Mouse (Mus musculus): ENCODE data around the gene Uhrf1bp1. TPM values are rescaled to one million over a fixed set of nuclear protein-coding genes. Genes with fewer than 3 reads are reported as not detected.

Gene Uhrf1bp1
- polyA plus RNA-seq, 1 experiment from 2014 or later: 5.2 TPM

GRCm38 (mm10) chr17:27930291-27930690 is 74.0 kb downstream of the Uhrf1bp1 start:
- no peaks in the 10 kb centered on the region for H3K36me3 ChIP-seq (replicated peaks; ENCODE audit: control insufficient read depth, insufficient read depth, low read depth, low read length)
- no peaks in the 10 kb centered on the region for H3K9me3 ChIP-seq (replicated peaks; ENCODE audit: control insufficient read depth, low read length)
- WGBS: 88% methylated on average over 5 of the region's 5 CpGs
- no peak overlapping the region for H3K9ac ChIP-seq (replicated peaks; ENCODE audit: low read length)
- no peak overlapping the region for H3K4me3 ChIP-seq (ENCODE audit: low read depth, low read length)
- H3K27ac ChIP-seq (replicated peaks; ENCODE audit: low read depth, low read length): no peak overlapping the region
- H3K4me1 ChIP-seq (ENCODE audit: control insufficient read depth, insufficient read depth, low read length): no peaks in the 10 kb centered on the region
- H3K27me3 ChIP-seq (ENCODE audit: control insufficient read depth, insufficient read depth, low read length): no peaks in the 10 kb centered on the region
- ATAC-seq (replicated peaks; ENCODE audit: insufficient number of reproducible peaks, low FRiP score, low TSS enrichment, low read depth) (no peak), DNase-seq (ENCODE audit: low spot score) (no peak)
- no peak overlapping the region for H3K4me2 ChIP-seq (ENCODE audit: low read depth, low read length)

GRCm38 (mm10) chr17:27931826-27932225 is 75.6 kb downstream of the Uhrf1bp1 start:
- 87% methylated on average over 4 of the region's 4 CpGs for WGBS

GRCm38 (mm10) chr17:27934136-27934910 is 78.1 kb downstream of the Uhrf1bp1 start:
- 89% methylated on average over 10 of the region's 10 CpGs for WGBS

More at GRCm38 (mm10) chr17:27931826-27932225, 75.6 kb downstream of the Uhrf1bp1 start:
- H3K36me3 ChIP-seq (replicated peaks; ENCODE audit: control insufficient read depth, insufficient read depth, low read depth, low read length): no peaks in the 10 kb centered on the region
- H3K9ac ChIP-seq (replicated peaks; ENCODE audit: low read length): no peak overlapping the region
- no peak overlapping the region for H3K4me2 ChIP-seq (ENCODE audit: low read depth, low read length)
- H3K27me3 ChIP-seq (ENCODE audit: control insufficient read depth, insufficient read depth, low read length): no peaks in the 10 kb centered on the region
- H3K27ac ChIP-seq (replicated peaks; ENCODE audit: low read depth, low read length): no peak overlapping the region
- no peaks in the 10 kb centered on the region for H3K4me1 ChIP-seq (ENCODE audit: control insufficient read depth, insufficient read depth, low read length)
- H3K9me3 ChIP-seq (replicated peaks; ENCODE audit: control insufficient read depth, low read length): no peaks in the 10 kb centered on the region
- DNase-seq (ENCODE audit: low spot score) (no peak), ATAC-seq (replicated peaks; ENCODE audit: insufficient number of reproducible peaks, low FRiP score, low TSS enrichment, low read depth) (no peak)
- H3K4me3 ChIP-seq (ENCODE audit: low read depth, low read length): no peak overlapping the region

DNA sequence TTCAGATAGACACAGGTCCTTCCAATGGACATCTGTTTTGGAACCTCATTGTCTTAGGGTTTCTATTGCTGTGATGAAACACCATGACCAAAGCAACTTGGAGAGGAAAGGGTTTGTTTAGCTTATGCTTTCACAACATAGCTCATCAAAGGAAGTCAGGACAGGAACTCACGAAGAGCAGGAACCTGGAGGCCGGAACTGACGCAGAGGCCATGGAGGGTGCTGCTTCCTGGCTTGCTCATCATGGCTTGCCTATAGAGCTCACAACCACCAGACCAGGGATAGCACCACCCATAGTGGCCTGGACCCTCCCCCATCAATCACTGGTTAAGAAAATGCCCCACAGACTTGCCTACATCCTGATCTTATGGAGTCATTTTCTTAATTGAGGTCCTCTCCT is 78.8 kb downstream of the Uhrf1bp1 start:
- no peak overlapping the region for H3K9ac ChIP-seq (replicated peaks; ENCODE audit: low read length)
- H3K4me2 ChIP-seq (ENCODE audit: low read depth, low read length): no peak overlapping the region
- DNase-seq (ENCODE audit: low spot score) (no peak), ATAC-seq (replicated peaks; ENCODE audit: insufficient number of reproducible peaks, low FRiP score, low TSS enrichment, low read depth) (no peak)
- H3K27ac ChIP-seq (replicated peaks; ENCODE audit: low read depth, low read length): no peak overlapping the region
- H3K4me3 ChIP-seq (ENCODE audit: low read depth, low read length): no peak overlapping the region
- H3K36me3 ChIP-seq (replicated peaks; ENCODE audit: control insufficient read depth, insufficient read depth, low read depth, low read length): no peaks in the 10 kb centered on the region
- WGBS: 95% methylated on average over 3 of the region's 3 CpGs
- no peaks in the 10 kb centered on the region for H3K9me3 ChIP-seq (replicated peaks; ENCODE audit: control insufficient read depth, low read length)
- H3K4me1 ChIP-seq (ENCODE audit: control insufficient read depth, insufficient read depth, low read length): no peaks in the 10 kb centered on the region; the same call in 1 of the 2 replicates
- no peaks in the 10 kb centered on the region for H3K27me3 ChIP-seq (ENCODE audit: control insufficient read depth, insufficient read depth, low read length)

More at GRCm38 (mm10) chr17:27934136-27934910, 78.1 kb downstream of the Uhrf1bp1 start:
- no peak overlapping the region for H3K9ac ChIP-seq (replicated peaks; ENCODE audit: low read length)
- no peak overlapping the region for H3K4me3 ChIP-seq (ENCODE audit: low read depth, low read length)
- no peak overlapping the region for H3K27ac ChIP-seq (replicated peaks; ENCODE audit: low read depth, low read length)
- ATAC-seq (replicated peaks; ENCODE audit: insufficient number of reproducible peaks, low FRiP score, low TSS enrichment, low read depth) (no peak), DNase-seq (ENCODE audit: low spot score) (no peak)
- no peaks in the 10 kb centered on the region for H3K27me3 ChIP-seq (ENCODE audit: control insufficient read depth, insufficient read depth, low read length)
- H3K36me3 ChIP-seq (replicated peaks; ENCODE audit: control insufficient read depth, insufficient read depth, low read depth, low read length): no peaks in the 10 kb centered on the region
- no peaks in the 10 kb centered on the region for H3K9me3 ChIP-seq (replicated peaks; ENCODE audit: control insufficient read depth, low read length)
- H3K4me1 ChIP-seq (ENCODE audit: control insufficient read depth, insufficient read depth, low read length): no peaks in the 10 kb centered on the region; the same call in 1 of the 2 replicates
- H3K4me2 ChIP-seq (ENCODE audit: low read depth, low read length): no peak overlapping the region

GRCm38 (mm10) chr17:27937054-27937615 is 80.9 kb downstream of the Uhrf1bp1 start:
- Histone ChIP-seq H3K27me3 (ENCODE audit: control insufficient read depth, insufficient read depth, low read length) (no peaks in the 10 kb centered on the region), H3K36me3 (replicated peaks; ENCODE audit: control insufficient read depth, insufficient read depth, low read depth, low read length) (no peaks in the 10 kb centered on the region), H3K4me2 (ENCODE audit: low read depth, low read length) (no peak overlapping the region), H3K4me3 (ENCODE audit: low read depth, low read length) (no peak overlapping the region), H3K9ac (replicated peaks; ENCODE audit: low read length) (no peak overlapping the region), H3K27ac (replicated peaks; ENCODE audit: low read depth, low read length) (no peak overlapping the region), H3K9me3 (replicated peaks; ENCODE audit: control insufficient read depth, low read length) (no peaks in the 10 kb centered on the region), H3K4me1 (ENCODE audit: control insufficient read depth, insufficient read depth, low read length) (no peaks in the 10 kb centered on the region; the same call in 1 of the 2 replicates)
- no peak for ATAC-seq (replicated peaks; ENCODE audit: insufficient number of reproducible peaks, low FRiP score, low TSS enrichment, low read depth)
- WGBS: 92% methylated on average over 4 of the region's 4 CpGs
- no peak for DNase-seq (ENCODE audit: low spot score)

GRCm38 (mm10) chr17:27938121-27938754 is 82.0 kb downstream of the Uhrf1bp1 start:
- Histone ChIP-seq H3K4me3 (ENCODE audit: low read depth, low read length) (no peak overlapping the region), H3K27ac (replicated peaks; ENCODE audit: low read depth, low read length) (no peak overlapping the region), H3K36me3 (replicated peaks; ENCODE audit: control insufficient read depth, insufficient read depth, low read depth, low read length) (no peaks in the 10 kb centered on the region), H3K9me3 (replicated peaks; ENCODE audit: control insufficient read depth, low read length) (no peaks in the 10 kb centered on the region), H3K9ac (replicated peaks; ENCODE audit: low read length) (no peak overlapping the region), H3K4me1 (ENCODE audit: control insufficient read depth, insufficient read depth, low read length) (no peaks in the 10 kb centered on the region; the same call in 1 of the 2 replicates), H3K4me2 (ENCODE audit: low read depth, low read length) (no peak overlapping the region), H3K27me3 (ENCODE audit: control insufficient read depth, insufficient read depth, low read length) (no peaks in the 10 kb centered on the region)
- DNase-seq (ENCODE audit: low spot score) (no peak), ATAC-seq (replicated peaks; ENCODE audit: insufficient number of reproducible peaks, low FRiP score, low TSS enrichment, low read depth) (no peak)
- WGBS: 76% methylated on average over 12 of the region's 12 CpGs

- no peak for DNase-seq (ENCODE audit: low spot score)
- Histone ChIP-seq H3K4me1 (ENCODE audit: control insufficient read depth, insufficient read depth, low read length) (no peaks in the 10 kb centered on the region; the same call in 1 of the 2 replicates), H3K4me2 (ENCODE audit: low read depth, low read length) (no peak overlapping the region), H3K27ac (replicated peaks; ENCODE audit: low read depth, low read length) (no peak overlapping the region), H3K36me3 (replicated peaks; ENCODE audit: control insufficient read depth, insufficient read depth, low read depth, low read length) (no peaks in the 10 kb centered on the region), H3K9ac (replicated peaks; ENCODE audit: low read length) (no peak overlapping the region), H3K9me3 (replicated peaks; ENCODE audit: control insufficient read depth, low read length) (no peaks in the 10 kb centered on the region), H3K4me3 (ENCODE audit: low read depth, low read length) (no peak overlapping the region), H3K27me3 (ENCODE audit: control insufficient read depth, insufficient read depth, low read length) (no peaks in the 10 kb centered on the region)
- no peak for ATAC-seq (replicated peaks; ENCODE audit: insufficient number of reproducible peaks, low FRiP score, low TSS enrichment, low read depth)
- WGBS: 87% methylated on average over 5 of the region's 5 CpGs
These were observed 82.8 kb downstream of the Uhrf1bp1 start for GRCm38 (mm10) chr17:27939028-27939427.

DNA sequence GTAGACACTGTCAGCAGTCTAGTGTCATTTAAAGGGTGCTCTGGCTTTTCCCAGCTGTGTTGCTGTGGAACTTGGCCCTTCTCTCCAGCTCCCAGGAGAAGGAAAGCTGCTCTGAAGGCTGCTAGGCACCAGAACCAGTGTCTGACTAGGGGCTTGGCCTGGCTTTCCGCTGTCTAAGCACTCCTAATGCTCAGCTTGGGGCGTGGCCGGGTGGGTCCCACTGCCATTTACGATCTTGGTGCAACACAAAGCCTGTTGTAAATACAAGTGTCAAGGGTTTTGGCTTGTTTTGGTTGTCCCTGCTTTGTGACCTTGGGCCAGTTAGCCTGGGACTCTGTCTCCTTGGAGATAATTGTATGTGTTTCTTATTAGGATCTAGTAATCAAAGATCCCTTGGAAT is 84.1 kb downstream of the Uhrf1bp1 start:
- Histone ChIP-seq H3K4me1 (ENCODE audit: control insufficient read depth, insufficient read depth, low read length) (no peaks in the 10 kb centered on the region; the same call in 1 of the 2 replicates), H3K4me3 (ENCODE audit: low read depth, low read length) (no peak overlapping the region), H3K27ac (replicated peaks; ENCODE audit: low read depth, low read length) (no peak overlapping the region), H3K9ac (replicated peaks; ENCODE audit: low read length) (no peak overlapping the region), H3K4me2 (ENCODE audit: low read depth, low read length) (no peak overlapping the region), H3K9me3 (replicated peaks; ENCODE audit: control insufficient read depth, low read length) (no peaks in the 10 kb centered on the region), H3K27me3 (ENCODE audit: control insufficient read depth, insufficient read depth, low read length) (no peaks in the 10 kb centered on the region), H3K36me3 (replicated peaks; ENCODE audit: control insufficient read depth, insufficient read depth, low read depth, low read length) (no peaks in the 10 kb centered on the region)
- 76% methylated on average over 4 of the region's 4 CpGs for WGBS
- DNase-seq (ENCODE audit: low spot score) (no peak), ATAC-seq (replicated peaks; ENCODE audit: insufficient number of reproducible peaks, low FRiP score, low TSS enrichment, low read depth) (no peak)
